Mouse (Mus musculus) embryonic fibroblast, embryonic 13.5 days (primary cell): ENCODE measurements around the gene Bag1.

Experiments
- CTCF ChIP-seq: IDR thresholded peaks from 2 replicates; pipeline ENCODE4 v1.5.1; 2011; ENCODE audit warnings: mild to moderate bottlenecking, control low read depth, low read length, moderate library complexity, borderline replicate concordance; ENCODE audit not compliant: insufficient read depth
- POLR2A ChIP-seq: IDR thresholded peaks from 2 replicates; pipeline ENCODE4 v1.6.1; 2011; ENCODE audit warnings: low read depth, mild to moderate bottlenecking, control low read depth, low read length, moderate library complexity

- TF ChIP-seq CTCF, result no peak
- TF ChIP-seq POLR2A, result no peak
Observed at GRCm38 (mm10) chr4:40989633-40990032, 41.5 kb upstream of the Bag1 start.
